Mouse (Mus musculus) lung, postnatal 25 days (tissue): ENCODE measurements around the gene Cacna1e.
A peak's percentile ranks its signal among the peaks of the same experiment; 100 is the strongest.

ENCODE experiments used
- DNase-seq: peaks from one replicate; pipeline ENCODE4 v3.0.0; 2022; ENCODE audit warnings: low spot score

The Cacna1e gene

DNA sequence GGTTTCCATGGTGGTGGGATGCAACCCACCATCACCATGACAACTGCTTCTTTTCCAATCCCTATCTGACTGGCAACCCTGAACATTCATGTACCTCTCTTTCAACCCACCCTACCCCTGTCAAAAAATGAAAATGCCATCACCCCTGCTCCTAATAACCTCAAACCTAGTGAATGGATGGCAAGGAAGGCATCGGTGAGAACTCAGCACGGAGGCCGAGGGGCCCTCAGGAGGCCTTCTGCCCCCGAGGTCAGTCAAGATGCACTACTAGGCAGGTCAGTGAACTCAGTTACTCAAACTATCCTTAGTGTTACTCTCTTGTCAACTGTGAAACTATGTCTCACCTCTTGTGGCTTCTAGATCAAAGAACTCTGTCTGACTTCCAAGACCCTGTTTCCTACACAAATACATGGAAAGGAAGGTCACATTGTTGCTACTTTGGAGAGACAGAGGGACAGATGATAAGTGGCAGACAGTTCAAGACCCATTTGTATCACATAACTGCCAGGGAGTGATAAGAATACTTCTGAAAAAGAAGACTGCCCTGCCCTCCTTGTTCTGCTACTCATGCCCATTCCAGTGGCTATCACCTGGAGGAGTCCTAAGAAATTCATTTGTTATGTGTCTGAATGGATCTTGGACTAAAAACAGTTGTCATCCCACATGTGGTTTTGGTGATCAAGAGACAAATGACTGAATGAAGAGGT lies 176.6 kb downstream of the Cacna1e start:
- no peak for DNase-seq

DNA sequence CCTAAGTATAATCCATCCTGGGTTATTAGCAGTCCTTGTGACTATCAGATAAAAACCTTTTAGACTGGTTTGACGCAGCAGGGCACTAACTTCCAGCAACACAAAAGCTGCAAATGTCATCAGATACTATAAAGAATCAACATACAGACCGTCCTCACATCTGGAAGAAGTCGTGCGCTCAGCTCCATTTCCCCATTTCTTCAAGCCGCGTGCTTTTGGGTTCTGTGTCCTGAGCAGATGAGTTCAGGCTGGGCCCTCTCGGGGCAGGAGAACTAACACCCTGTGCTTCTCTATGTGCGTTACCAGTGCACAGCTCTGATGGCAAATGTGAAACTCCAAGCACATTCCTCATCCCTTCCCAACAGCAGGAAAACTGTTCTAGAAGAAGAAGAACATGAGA lies 177.3 kb downstream of the Cacna1e start:
- no peak for DNase-seq

DNA sequence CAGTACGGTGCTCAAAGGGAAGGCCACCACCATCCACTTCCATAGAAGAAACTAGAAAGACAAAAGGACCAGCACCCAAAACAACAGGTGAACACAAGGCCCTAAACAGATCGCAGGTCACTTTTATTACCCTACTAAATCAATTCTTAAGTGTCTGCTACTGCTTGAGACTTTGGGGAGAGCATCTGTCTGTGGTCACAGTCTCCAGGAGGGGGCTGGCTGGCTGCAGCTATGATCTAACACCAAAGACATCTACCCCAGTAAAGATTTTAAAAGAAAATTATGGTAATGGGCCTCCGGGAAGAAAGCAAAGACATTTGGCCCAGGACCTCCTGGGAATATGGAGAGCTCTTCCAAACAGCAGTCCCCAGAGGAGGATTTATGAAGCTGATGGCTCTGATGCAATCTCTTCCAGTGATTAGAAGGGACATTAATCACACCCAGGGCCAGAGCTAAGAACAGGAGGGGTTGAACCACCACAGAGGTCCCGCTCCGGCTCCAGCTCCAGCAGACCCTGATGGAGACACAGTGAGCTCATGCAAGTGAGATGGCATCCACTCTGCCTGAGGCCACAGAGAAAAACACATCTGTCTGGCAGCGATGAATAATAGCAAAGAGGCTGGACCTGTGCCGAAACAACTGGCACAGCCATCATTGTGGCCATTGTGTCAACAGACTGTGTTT lies 178.3 kb downstream of the Cacna1e start:
- DNase-seq = no peak

- no peak for DNase-seq
These were observed 179.6 kb downstream of the Cacna1e start for GRCm38 (mm10) chr1:154704558-154705185.

DNA sequence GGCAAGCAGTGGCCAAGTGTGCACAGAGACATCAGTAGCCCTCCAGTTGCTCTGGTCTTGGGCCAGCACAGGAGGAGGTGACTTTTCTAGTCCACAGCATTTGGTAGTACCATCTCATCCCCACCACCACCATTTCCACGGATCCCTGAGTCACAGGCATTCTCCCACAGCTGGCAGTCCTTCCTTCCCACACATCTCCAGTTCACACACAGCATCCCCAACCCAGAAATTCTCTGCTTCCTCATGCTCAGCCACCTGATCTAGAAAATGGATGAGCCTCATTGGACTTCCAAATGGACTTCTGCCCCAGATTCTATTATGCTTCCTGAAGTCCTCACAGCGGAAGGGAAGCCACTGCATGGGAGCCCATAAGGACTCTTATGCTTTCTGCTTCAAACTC lies 181.7 kb downstream of the Cacna1e start:
- DNase-seq = no peak

GRCm38 (mm10) chr1:154688876-154689665 lies 195.2 kb downstream of the Cacna1e start:
- no peak for DNase-seq

GRCm38 (mm10) chr1:154686861-154687260 lies 197.4 kb downstream of the Cacna1e start:
- DNase-seq = no peak

GRCm38 (mm10) chr1:154683477-154684106 lies 200.7 kb downstream of the Cacna1e start:
- DNase-seq = no peak

GRCm38 (mm10) chr1:154678989-154679388 lies 205.3 kb downstream of the Cacna1e start:
- DNase-seq = no peak

- no peak for DNase-seq
These were observed 206.2 kb downstream of the Cacna1e start for GRCm38 (mm10) chr1:154678151-154678550.

DNA sequence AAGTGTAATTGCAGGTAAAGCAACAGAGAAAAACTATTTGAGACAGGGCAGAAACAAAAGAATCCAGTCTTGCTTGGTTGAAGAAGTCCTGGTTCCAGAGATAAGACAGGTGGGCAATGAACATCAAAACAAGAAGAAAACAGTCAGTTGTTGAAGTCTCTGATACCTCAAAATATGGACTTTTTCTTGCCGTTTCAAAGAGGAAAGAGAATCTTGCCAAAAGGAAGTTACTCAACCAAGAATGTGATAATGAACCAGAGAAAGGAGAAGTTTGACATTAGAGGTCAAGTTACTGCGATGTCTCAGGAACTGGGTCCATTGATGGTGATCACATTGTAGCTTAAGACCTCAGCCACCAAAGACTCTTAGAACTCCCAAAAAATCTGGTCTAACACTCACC lies 206.6 kb downstream of the Cacna1e start:
- DNase-seq = no peak

GRCm38 (mm10) chr1:154663721-154664120 lies 220.6 kb downstream of the Cacna1e start:
- no peak for DNase-seq

DNA sequence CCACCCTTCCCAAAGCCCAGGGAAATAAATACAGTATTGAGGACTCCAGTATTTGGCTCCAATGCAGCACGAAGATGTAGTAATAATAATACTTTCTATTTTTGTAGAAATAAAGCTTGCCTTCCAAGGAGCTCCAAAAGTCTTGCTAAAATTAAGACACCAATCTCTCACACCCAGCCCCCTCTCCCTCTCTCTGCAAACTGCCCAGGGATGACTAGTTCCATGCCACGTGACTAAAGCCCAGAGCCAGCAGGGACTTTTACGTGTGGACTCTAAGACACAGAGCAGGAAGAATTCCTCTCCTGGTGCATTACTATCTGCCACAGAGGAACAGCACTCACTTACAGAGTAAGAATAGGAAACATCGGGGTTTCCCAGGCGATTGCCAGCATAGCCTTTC lies 222.3 kb downstream of the Cacna1e start:
- DNase-seq = peak; percentile 4

GRCm38 (mm10) chr1:154661221-154661864 lies 223.0 kb downstream of the Cacna1e start:
- no peak for DNase-seq

DNA sequence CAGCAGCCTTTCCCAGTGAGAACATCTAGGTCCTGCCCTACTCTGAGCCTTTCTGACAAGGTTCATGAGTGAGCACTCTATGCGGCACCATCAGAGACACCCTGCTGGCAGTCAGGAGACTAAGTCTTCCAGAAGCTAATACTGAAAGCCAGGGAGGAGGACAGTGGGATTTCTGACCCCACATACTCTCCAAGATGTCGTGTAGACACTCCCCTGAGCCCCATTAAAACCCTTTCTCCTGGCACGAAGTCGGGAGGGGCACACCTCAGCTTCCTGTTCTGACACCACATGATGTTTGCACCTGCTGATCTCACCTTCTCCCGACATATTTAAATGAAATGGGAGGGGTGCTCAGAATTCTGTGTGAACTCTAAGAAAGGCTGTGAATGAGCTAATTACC lies 226.9 kb downstream of the Cacna1e start:
- DNase-seq = no peak

DNA sequence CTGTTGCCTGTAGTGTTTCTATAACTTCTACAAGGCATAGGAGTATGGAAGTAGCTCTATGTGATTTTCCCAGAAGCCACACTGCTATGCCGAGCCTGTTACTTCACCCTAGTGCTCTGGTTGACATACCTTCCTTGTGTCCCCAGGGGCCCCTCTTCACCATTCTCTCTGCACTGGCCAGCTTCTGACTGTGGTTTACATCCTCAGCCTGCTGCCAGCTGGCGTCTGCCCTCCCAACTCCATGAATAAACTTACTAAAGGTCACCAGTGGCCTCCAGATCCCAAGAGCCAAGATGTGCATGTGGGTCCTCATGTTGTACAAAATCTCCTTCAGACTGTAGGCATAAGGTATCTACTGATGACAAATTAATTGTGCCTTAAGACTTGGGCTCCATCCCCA lies 230.3 kb downstream of the Cacna1e start:
- no peak for DNase-seq

DNA sequence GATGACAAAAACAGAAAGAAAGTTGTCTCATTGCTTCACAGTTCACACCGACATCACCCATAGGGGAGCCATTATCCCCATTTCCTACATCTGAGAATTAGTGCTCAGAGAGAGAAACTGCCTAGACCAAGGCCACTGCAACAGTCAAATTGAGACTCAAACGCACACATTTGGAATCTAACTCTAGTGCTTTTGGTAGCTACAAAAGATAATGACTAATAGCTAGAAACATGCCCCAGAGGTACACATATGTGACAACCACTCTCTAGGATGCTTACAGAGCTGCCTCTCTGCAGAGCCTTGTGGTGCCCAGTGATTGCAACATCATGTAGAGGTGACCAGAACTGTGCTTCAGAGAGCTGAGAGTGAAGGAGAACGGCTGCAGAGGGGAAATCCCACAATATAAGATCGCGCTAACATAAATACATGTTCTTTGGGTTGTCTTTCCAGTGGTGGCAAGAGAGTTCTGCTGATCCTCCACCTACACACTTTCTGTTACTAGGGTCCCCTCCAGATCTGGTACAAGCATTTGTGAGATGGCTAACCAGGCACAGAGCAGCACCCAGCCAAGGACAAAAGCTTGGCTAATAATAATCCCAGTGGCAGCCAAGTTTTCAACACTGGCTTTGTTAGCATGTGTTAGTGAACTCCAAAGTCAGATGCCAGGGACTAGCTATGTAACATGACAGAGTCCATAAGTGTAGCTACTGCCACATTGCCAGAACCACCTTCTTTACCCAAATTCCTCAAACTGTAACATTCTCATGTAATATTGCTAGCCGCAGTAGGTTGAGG lies 237.9 kb downstream of the Cacna1e start:
- no peak for DNase-seq

DNA sequence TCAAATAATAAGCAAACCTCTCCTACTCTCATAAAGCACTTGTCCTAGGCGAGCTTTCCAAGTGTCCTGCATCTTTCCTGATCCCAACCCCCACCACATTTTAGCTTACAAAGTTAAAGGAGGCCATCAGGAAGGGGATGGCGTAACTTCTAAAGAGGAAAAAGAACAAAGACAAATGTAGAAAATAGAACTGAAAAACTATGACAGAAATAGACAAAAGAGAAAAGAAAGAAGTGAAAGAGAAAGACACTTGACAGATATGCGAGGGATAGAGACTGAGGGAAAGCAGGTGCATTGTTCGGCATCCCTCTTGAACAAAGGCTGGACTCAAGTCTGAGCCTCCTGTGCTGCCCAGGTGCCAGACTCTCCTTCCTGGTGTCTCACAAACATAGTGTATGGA lies 246.5 kb downstream of the Cacna1e start:
- no peak for DNase-seq

- no peak for DNase-seq
These were observed 248.5 kb downstream of the Cacna1e start for GRCm38 (mm10) chr1:154635766-154636165.

GRCm38 (mm10) chr1:154632886-154633285 lies 251.4 kb downstream of the Cacna1e start:
- DNase-seq = no peak
